Mouse (Mus musculus) stomach, postnatal 0 days (tissue): ENCODE results near the gene Rufy1. TPM values are rescaled to one million over a fixed set of nuclear protein-coding genes. Genes with fewer than 3 reads are reported as not detected.

Experiments used
- ATAC-seq: fragments of 200-750 bp; cut with Nextera tagmentation; 2 replicates; pipeline ENCODE4 v1.8.0; 2017; ENCODE audit not compliant: low FRiP score, low TSS enrichment
- DNase-seq: peaks from one replicate; pipeline ENCODE4 v3.0.0-alpha.2; 2016; ENCODE audit warnings: low spot score
- H3K27ac ChIP-seq: fragments of 300-500 bp; sonication (generic); replicated peaks from 2 replicates; pipeline ENCODE4 v1.5.1; 2014; ENCODE audit warnings: mild to moderate bottlenecking, control low read depth
- H3K27me3 ChIP-seq: fragments of 300-500 bp; sonication (generic); 2 replicates; pipeline ENCODE4 v1.6.1; 2014; ENCODE audit warnings: low read length; ENCODE audit not compliant: control insufficient read depth, insufficient read depth
- H3K36me3 ChIP-seq: fragments of 300-500 bp; sonication (generic); 2 replicates; pipeline ENCODE4 v1.6.1; 2014; ENCODE audit warnings: low read length, mixed read lengths; ENCODE audit not compliant: control insufficient read depth, insufficient read depth
- H3K4me1 ChIP-seq: fragments of 300-500 bp; sonication (generic); replicated peaks from 2 replicates; pipeline ENCODE4 v1.6.1; 2014; ENCODE audit warnings: antibody characterized with exemption; ENCODE audit not compliant: control insufficient read depth, insufficient read depth
- H3K4me2 ChIP-seq: fragments of 300-500 bp; sonication (generic); replicated peaks from 2 replicates; pipeline ENCODE4 v1.6.1; 2014; ENCODE audit warnings: low read depth, mild to moderate bottlenecking, control low read depth, moderate library complexity
- H3K4me3 ChIP-seq: fragments of 300-500 bp; sonication (generic); 2 replicates; pipeline ENCODE4 v1.5.1; 2014; ENCODE audit warnings: low read depth, low read length, control low read depth
- H3K9ac ChIP-seq: fragments of 300-500 bp; sonication (generic); 2 replicates; pipeline ENCODE4 v1.6.1; 2014; ENCODE audit warnings: mild to moderate bottlenecking, low read length, control low read depth, mixed read lengths
- H3K9me3 ChIP-seq: fragments of 300-500 bp; sonication (generic); 2 replicates; pipeline ENCODE4 v1.6.1; 2016; ENCODE audit warnings: low read length; ENCODE audit not compliant: control insufficient read depth
- CTCF ChIP-seq: IDR thresholded peaks from 2 replicates; pipeline ENCODE4 v1.5.1; 2016; ENCODE audit warnings: antibody characterized with exemption, low read depth, mild to moderate bottlenecking, moderate library complexity
- EP300 ChIP-seq: optimal IDR thresholded peaks from 2 replicates; pipeline ENCODE3; 2016; ENCODE audit warnings: antibody characterized with exemption
- WGBS: fragments of 180-500 bp; shearing (Covaris S2); extraction: QIAGEN DNeasy Blood & Tissue Kit; methylation state at CpG from one replicate; pipeline ENCODE4 v1.1.7; 2014; 5-methylcytosine and 5-hydroxymethylcytosine counted together
- microRNA counts: library from miRNA; unstranded; fragments of <30 nt; microRNA quantifications from one replicate; lab custom pipeline; 2015
- microRNA-seq: library from miRNA; unstranded; fragments of <30 nt; microRNA quantifications from one replicate; pipeline ENCODE4, GENCODE M21; 2016
- polyA plus RNA-seq: library from polyadenylated mRNA; unstranded; fragments of >200 nt; fragmentation: Nextera tagmentation; extraction: Ambion mirVana; gene quantifications from 2 replicates; pipeline ENCODE4 v1.2.1, GENCODE M21; 2015

The Rufy1 gene
- polyA plus RNA-seq, 1 experiment from 2014 or later = 18.7 TPM

- H3K9me3 ChIP-seq = no peaks in the 10 kb centered on the region
- H3K4me2 ChIP-seq = no peak overlapping the region
- H3K4me3 ChIP-seq = no peak overlapping the region
- no peak overlapping the region for H3K9ac ChIP-seq
- TF ChIP-seq EP300 (no peak), CTCF (no peak)
- no peaks in the 10 kb centered on the region; the same call in 1 of the 2 replicates for H3K4me1 ChIP-seq
- WGBS = 48% methylated on average over 1 of the region's 1 CpGs
- H3K27me3 ChIP-seq = no peaks in the 10 kb centered on the region
- ATAC-seq (no peak), DNase-seq (no peak)
- no peak overlapping the region for H3K27ac ChIP-seq
- no peaks in the 10 kb centered on the region for H3K36me3 ChIP-seq
Measured at GRCm38 (mm10) chr11:50355395-50355794, 75.5 kb downstream of the Rufy1 start.

- 64% methylated on average over 3 of the region's 3 CpGs for WGBS
- H3K27ac ChIP-seq = no peak overlapping the region
- ATAC-seq = no peak
Measured at GRCm38 (mm10) chr11:50354851-50355250, 76.1 kb downstream of the Rufy1 start.

GRCm38 (mm10) chr11:50354162-50354561 lies 76.8 kb downstream of the Rufy1 start, which contains the start of gene Cby3:
TSS of gene Cby3 (plus strand) at chr11:50354462.
- DNase-seq = no peak
- H3K4me1 ChIP-seq = no peaks in the 10 kb centered on the region; the same call in 1 of the 2 replicates
- H3K36me3 ChIP-seq = no peaks in the 10 kb centered on the region
- no peak within 1 kb of the TSS for H3K27ac ChIP-seq
- no peaks in the 10 kb centered on the region for H3K27me3 ChIP-seq
- H3K4me3 ChIP-seq = no peak within 1 kb of the TSS
- no peaks in the 10 kb centered on the region for H3K9me3 ChIP-seq
- ATAC-seq = no peak
- H3K4me2 ChIP-seq = no peak within 1 kb of the TSS
- no peak within 1 kb of the TSS for H3K9ac ChIP-seq
- peak; percentile 17; the same call in 1 of the 2 replicates for TF ChIP-seq CTCF
- TF ChIP-seq EP300 = no peak

More at GRCm38 (mm10) chr11:50354851-50355250, 76.1 kb downstream of the Rufy1 start:
- DNase-seq = no peak
- H3K36me3 ChIP-seq = no peaks in the 10 kb centered on the region
- H3K9me3 ChIP-seq = no peaks in the 10 kb centered on the region
- no peak overlapping the region for H3K4me3 ChIP-seq
- no peak overlapping the region for H3K9ac ChIP-seq
- H3K4me1 ChIP-seq = no peaks in the 10 kb centered on the region; the same call in 1 of the 2 replicates
- no peak overlapping the region for H3K4me2 ChIP-seq
- H3K27me3 ChIP-seq = no peaks in the 10 kb centered on the region
- TF ChIP-seq EP300 = no peak
- no peak for TF ChIP-seq CTCF

- Histone ChIP-seq H3K27ac (no peak overlapping the region), H3K9me3 (no peaks in the 10 kb centered on the region), H3K4me3 (no peak overlapping the region), H3K4me1 (no peaks in the 10 kb centered on the region), H3K36me3 (no peaks in the 10 kb centered on the region), H3K9ac (no peak overlapping the region), H3K4me2 (no peak overlapping the region), H3K27me3 (no peaks in the 10 kb centered on the region)
- no peak for DNase-seq
- TF ChIP-seq CTCF = no peak
- TF ChIP-seq EP300 = no peak
- 78% methylated on average over 2 of the region's 2 CpGs for WGBS
- no peak for ATAC-seq
Measured at GRCm38 (mm10) chr11:50352177-50352576, 78.7 kb downstream of the Rufy1 start.

- WGBS = 85% methylated on average over 9 of the region's 9 CpGs
- H3K9ac ChIP-seq = no peak overlapping the region
- DNase-seq (no peak), ATAC-seq (no peak)
- TF ChIP-seq EP300 = no peak
- TF ChIP-seq CTCF = no peak
- H3K4me2 ChIP-seq = no peak overlapping the region
- no peak overlapping the region for H3K27ac ChIP-seq
- H3K36me3 ChIP-seq = no peaks in the 10 kb centered on the region
- H3K4me1 ChIP-seq = no peaks in the 10 kb centered on the region
- H3K4me3 ChIP-seq = no peak overlapping the region
- no peaks in the 10 kb centered on the region for H3K27me3 ChIP-seq
- no peaks in the 10 kb centered on the region for H3K9me3 ChIP-seq
Measured at GRCm38 (mm10) chr11:50346256-50347032, 84.5 kb downstream of the Rufy1 start.

GRCm38 (mm10) chr11:50345486-50345885 lies 85.4 kb downstream of the Rufy1 start:
- ATAC-seq (no peak), DNase-seq (no peak)
- 54% methylated on average over 4 of the region's 4 CpGs for WGBS
- Histone ChIP-seq H3K36me3 (no peaks in the 10 kb centered on the region), H3K4me2 (no peak overlapping the region), H3K27ac (no peak overlapping the region), H3K4me3 (no peak overlapping the region), H3K27me3 (no peaks in the 10 kb centered on the region), H3K9ac (no peak overlapping the region), H3K9me3 (no peaks in the 10 kb centered on the region), H3K4me1 (no peaks in the 10 kb centered on the region)
- TF ChIP-seq CTCF (no peak), EP300 (no peak)

MicroRNAs encoded within 50 kb of the gene (microRNA counts, 519-probe panel; counts per million panel counts)
- not detected for microRNA mmu-miR-804 (lab: Ali Mortazavi, UCI)

Small RNA genes within 50 kb of the gene (microRNA-seq; reads per million reads assigned to microRNA genes)
- not detected for gene Mir804

Other genes with a start within 250 kb of the Rufy1 start
- gene Sqstm1, start 220.3 kb downstream of the Rufy1 start, polyA plus RNA-seq = 211 and 220 TPM in 2 replicates
- gene Mgat4b, start 220.2 kb downstream of the Rufy1 start, polyA plus RNA-seq = 30.8 and 32.6 TPM in 2 replicates
- 13.2 and 13.8 TPM in 2 replicates for gene Ltc4s, start 192.5 kb downstream of the Rufy1 start, polyA plus RNA-seq
- 2.4 TPM in 2 replicates for gene Maml1, start 138.8 kb downstream of the Rufy1 start, polyA plus RNA-seq
- 171 and 181 TPM in 2 replicates for gene Canx, start 105.5 kb downstream of the Rufy1 start, polyA plus RNA-seq
- 0.15 and 0.28 TPM in 2 replicates for gene Cby3, start 76.7 kb downstream of the Rufy1 start, polyA plus RNA-seq
- gene Hnrnph1, start 54.1 kb downstream of the Rufy1 start, polyA plus RNA-seq = 113 and 115 TPM in 2 replicates
- 10.3 and 12.2 TPM in 2 replicates for gene Adamts2, start 171.0 kb upstream of the Rufy1 start, polyA plus RNA-seq